Mouse (Mus musculus) lung, adult 2 months (tissue): ENCODE results near the gene Gm21750.
"Not testable (repeated sequence)": the region's sequence is repeated elsewhere in the genome, so short reads cannot be mapped to it uniquely, and the experiment has no call there.

Experiments
- CTCF ChIP-seq: fragments of 200-500 bp; IDR thresholded peaks from 2 replicates; pipeline ENCODE4 v1.5.1; 2011; ENCODE audit warnings: mild to moderate bottlenecking, low read length, control low read depth; ENCODE audit not compliant: insufficient read depth
- POLR2A ChIP-seq: fragments of 200-500 bp; IDR thresholded peaks from 2 replicates; pipeline ENCODE4 v1.6.1; 2011; ENCODE audit warnings: low read depth, mild to moderate bottlenecking, control low read depth, low read length, borderline replicate concordance; ENCODE audit errors: extremely low read depth

DNA sequence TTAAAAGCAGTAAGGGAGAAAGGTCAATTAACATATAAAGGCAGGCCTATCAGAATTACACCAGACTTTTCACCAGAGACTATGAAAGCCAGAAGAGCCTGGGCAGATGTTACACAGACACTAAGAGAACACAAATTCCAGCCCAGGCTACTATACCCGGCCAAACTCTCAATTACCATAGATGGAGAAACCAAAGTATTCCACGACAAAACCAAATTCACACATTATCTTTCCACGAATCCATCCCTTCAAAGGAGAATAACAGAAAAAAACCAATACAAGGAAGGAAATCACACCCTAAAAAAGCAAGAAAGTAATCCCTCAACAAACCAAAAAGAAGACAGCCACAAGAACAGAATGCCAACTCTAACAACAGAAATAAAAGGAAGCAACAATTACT lies at the start of gene Gm21750:
- TF ChIP-seq POLR2A, CTCF: not testable (repeated sequence)
